Mouse (Mus musculus) heart, postnatal 0 days (tissue): Measurements from ENCODE around the gene Fam107b. TPM values are rescaled to one million over a fixed set of nuclear protein-coding genes. Genes with fewer than 3 reads are reported as not detected.

Experiments
- ATAC-seq: fragments of 200-750 bp; cut with Nextera tagmentation; 2 replicates; pipeline ENCODE4 v1.8.0; 2017; ENCODE audit warnings: low read depth, moderate number of reproducible peaks, moderate library complexity; ENCODE audit not compliant: insufficient read depth
- DNase-seq: peaks from one replicate; pipeline ENCODE4 v3.0.0-alpha.2; 2016; ENCODE audit warnings: low spot score
- H3K27ac ChIP-seq: fragments of 300-500 bp; sonication (generic); 2 replicates; pipeline ENCODE4 v1.5.1; 2014; ENCODE audit warnings: low read depth, mild to moderate bottlenecking
- H3K27me3 ChIP-seq: fragments of 300-500 bp; sonication (generic); 2 replicates; pipeline ENCODE4 v1.6.1; 2014; ENCODE audit warnings: low read length, mixed read lengths; ENCODE audit not compliant: control insufficient read depth, insufficient read depth
- H3K36me3 ChIP-seq: fragments of 300-500 bp; sonication (generic); replicated peaks from 2 replicates; pipeline ENCODE4 v1.6.1; 2014; ENCODE audit warnings: low read length, mixed read lengths; ENCODE audit not compliant: control insufficient read depth, insufficient read depth
- H3K4me1 ChIP-seq: fragments of 300-500 bp; sonication (generic); 2 replicates; pipeline ENCODE4 v1.6.1; 2014; ENCODE audit warnings: antibody characterized with exemption; ENCODE audit not compliant: control insufficient read depth, insufficient read depth
- H3K4me2 ChIP-seq: fragments of 300-500 bp; sonication (generic); 2 replicates; pipeline ENCODE4 v1.6.1; 2014; ENCODE audit warnings: low read depth, mild to moderate bottlenecking, low read length, moderate library complexity
- H3K4me3 ChIP-seq: fragments of 300-500 bp; sonication (generic); 2 replicates; pipeline ENCODE4 v1.5.1; 2014; ENCODE audit warnings: low read depth, low read length
- H3K9ac ChIP-seq: fragments of 300-500 bp; sonication (generic); replicated peaks from 2 replicates; pipeline ENCODE4 v1.6.1; 2014; ENCODE audit warnings: low read depth, low read length, mixed read lengths
- H3K9me3 ChIP-seq: fragments of 300-500 bp; sonication (generic); replicated peaks from 2 replicates; pipeline ENCODE4 v1.6.1; 2016; ENCODE audit warnings: low read length; ENCODE audit not compliant: control insufficient read depth
- CTCF ChIP-seq: IDR thresholded peaks from 2 replicates; pipeline ENCODE4 v1.5.1; 2016; ENCODE audit warnings: antibody characterized with exemption, control low read depth, low read depth
- EP300 ChIP-seq: IDR thresholded peaks from 2 replicates; pipeline ENCODE4 v1.6.1; 2016; ENCODE audit warnings: antibody characterized with exemption, low read depth
- WGBS: fragments of 180-500 bp; shearing (Covaris S2); extraction: QIAGEN DNeasy Blood & Tissue Kit; methylation state at CpG from one replicate; pipeline ENCODE4 v1.1.7; 2014; 5-methylcytosine and 5-hydroxymethylcytosine counted together
- polyA plus RNA-seq: library from polyadenylated mRNA; unstranded; fragments of >200 nt; fragmentation: Nextera tagmentation; extraction: Ambion mirVana; gene quantifications from 2 replicates; pipeline ENCODE4 v1.2.1, GENCODE M21; 2015
- total RNA-seq: library from RNA; depleted of rRNA; stranded (reverse); fragments of >200 nt; gene quantifications from 2 replicates; pipeline ENCODE4 v1.2.3, GENCODE M21; 2014; ENCODE audit warnings: low replicate concordance

Fam107b gene
- total and polyA plus RNA-seq, 2 experiments from 2014 or later = 9.2 to 18.5 TPM

DNA sequence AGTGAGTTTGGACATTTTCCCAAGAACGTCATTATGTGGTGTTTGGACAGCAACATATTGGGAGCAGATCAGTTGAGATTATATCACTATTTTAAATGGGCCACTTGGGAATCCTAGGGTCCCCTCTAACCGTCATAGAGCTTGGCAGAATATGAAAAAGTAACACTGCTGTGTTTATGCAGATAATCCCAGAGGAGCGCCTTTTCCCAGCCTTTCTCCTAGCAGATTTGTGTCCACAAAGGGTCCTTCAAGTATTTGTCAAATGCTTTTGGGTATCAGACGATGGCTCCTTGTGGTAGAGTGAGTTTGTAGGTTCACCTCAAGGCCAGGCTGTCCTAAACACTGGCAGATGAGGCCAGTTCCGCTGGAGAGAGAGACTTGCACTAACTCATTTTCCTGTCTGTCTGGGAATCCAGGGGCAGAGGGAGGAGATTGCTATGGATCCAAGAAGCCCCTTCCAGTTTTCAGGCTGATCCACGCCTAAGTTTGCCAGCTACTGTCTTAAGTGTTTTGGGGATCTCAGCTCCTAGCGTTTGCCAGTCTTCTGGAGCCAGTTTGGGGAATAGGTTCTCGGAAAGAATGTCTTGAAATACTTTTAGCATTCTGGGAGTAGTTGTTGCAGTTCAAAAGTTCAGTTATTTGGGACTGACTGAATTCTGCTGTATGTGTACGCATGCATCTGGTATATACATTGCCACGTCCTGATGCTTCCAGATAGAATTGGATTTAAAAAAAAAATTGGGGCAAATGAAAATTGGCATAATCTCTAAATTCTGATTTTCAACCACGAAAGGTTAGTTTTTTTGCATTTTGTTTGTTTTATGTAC lies 195.9 kb downstream of the Fam107b start:
- Histone ChIP-seq H3K4me2 (no peak overlapping the region), H3K27ac (peak overlapping the region; percentile 35; the same call in 1 of the 2 replicates), H3K27me3 (no peaks in the 10 kb centered on the region), H3K36me3 (no peaks in the 10 kb centered on the region), H3K9me3 (no peaks in the 10 kb centered on the region), H3K4me3 (no peak overlapping the region), H3K4me1 (peaks cover 36% of the 10 kb centered on the region), H3K9ac (no peak overlapping the region)
- TF ChIP-seq CTCF (no peak), EP300 (no peak)
- WGBS = 53% methylated on average over 11 of the region's 11 CpGs
- ATAC-seq (peak; percentile 22; the same call in 1 of the 2 replicates), DNase-seq (no peak)

DNA sequence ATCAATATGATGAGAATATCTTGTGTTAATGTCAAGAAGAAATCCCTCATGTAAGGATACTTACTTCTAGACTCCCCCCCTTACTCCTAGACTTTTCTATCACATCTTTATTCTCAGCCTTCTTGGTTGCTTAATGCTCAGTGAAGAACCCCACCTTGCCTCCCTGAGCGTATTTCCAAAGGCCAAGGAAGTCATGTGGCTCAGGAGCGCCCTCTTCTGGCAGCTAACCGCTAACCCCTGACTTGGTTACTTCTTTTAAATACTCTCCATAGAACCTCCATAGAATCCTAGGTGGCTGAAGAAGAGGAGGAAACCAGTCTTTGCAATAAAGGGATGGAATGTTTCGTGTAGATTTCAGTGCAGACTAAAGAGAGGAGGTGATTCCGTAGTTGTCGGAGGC lies 199.0 kb downstream of the Fam107b start:
- H3K4me3 ChIP-seq = no peak overlapping the region
- no peaks in the 10 kb centered on the region for H3K27me3 ChIP-seq
- no peaks in the 10 kb centered on the region for H3K36me3 ChIP-seq
- DNase-seq (peak; percentile 85), ATAC-seq (peak; percentile 30; the same call in 1 of the 2 replicates)
- H3K9ac ChIP-seq = no peak overlapping the region
- peaks cover 19% of the 10 kb centered on the region for H3K4me1 ChIP-seq
- TF ChIP-seq CTCF (peak; percentile 95), EP300 (no peak)
- no peaks in the 10 kb centered on the region for H3K9me3 ChIP-seq
- H3K27ac ChIP-seq = no peak overlapping the region
- no peak overlapping the region for H3K4me2 ChIP-seq
- 28% methylated on average over 6 of the region's 6 CpGs for WGBS

DNA sequence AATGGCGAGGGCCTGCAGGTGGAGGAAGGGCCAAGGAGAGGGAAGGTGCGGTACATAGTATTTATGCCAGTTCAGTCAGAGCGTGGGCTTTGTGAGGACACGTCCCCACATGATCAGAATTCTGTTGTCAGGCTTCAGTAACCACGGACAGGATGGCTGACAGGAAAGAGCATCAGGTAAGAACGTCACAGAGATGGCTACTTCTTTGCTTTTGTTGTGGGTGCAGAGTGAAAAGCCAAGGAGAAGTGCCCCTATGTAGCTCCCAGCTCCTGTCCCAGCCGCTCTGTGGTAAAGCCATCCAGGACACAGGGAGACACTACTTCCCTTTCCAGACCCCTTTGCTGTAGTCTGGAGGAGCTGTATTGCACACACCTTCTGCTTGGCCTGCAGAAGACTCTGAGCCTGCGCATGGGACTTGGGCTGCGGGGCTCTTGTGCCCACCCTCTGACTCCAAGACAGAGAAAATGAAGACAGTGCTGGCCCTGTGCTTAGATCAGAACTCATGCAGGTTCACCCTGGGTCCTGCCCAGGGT lies 199.6 kb downstream of the Fam107b start:
- no peak overlapping the region for H3K4me2 ChIP-seq
- no peak overlapping the region for H3K4me3 ChIP-seq
- no peak overlapping the region for H3K9ac ChIP-seq
- H3K4me1 ChIP-seq = peaks cover 13% of the 10 kb centered on the region
- no peak for DNase-seq
- no peak for TF ChIP-seq CTCF
- no peak for TF ChIP-seq EP300
- WGBS = 77% methylated on average over 9 of the region's 9 CpGs
- no peaks in the 10 kb centered on the region for H3K9me3 ChIP-seq
- no peak overlapping the region for H3K27ac ChIP-seq
- no peaks in the 10 kb centered on the region for H3K36me3 ChIP-seq
- no peak for ATAC-seq
- H3K27me3 ChIP-seq = no peaks in the 10 kb centered on the region

DNA sequence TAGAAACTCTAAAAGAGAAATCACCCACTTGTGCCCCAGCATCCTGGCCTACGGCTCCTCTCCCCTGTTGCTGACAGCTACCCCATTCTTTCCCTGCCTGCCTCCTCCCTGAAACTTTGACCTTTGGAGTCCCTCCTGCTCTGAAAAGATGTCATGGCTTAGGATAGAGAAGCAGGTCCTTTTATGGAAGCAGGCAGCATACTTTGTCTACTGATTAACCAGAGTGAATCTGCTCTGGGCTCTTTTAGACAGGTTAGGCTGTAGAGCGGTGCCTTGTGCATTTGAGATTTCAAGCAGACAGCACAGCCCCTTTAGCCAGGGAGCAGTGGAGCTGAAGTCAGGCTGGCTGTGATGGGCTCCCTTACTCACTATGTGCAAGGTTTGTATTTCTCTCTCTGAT lies 200.1 kb downstream of the Fam107b start:
- H3K36me3 ChIP-seq = no peaks in the 10 kb centered on the region
- H3K4me2 ChIP-seq = no peak overlapping the region
- 92% methylated on average over 2 of the region's 2 CpGs for WGBS
- H3K9ac ChIP-seq = no peak overlapping the region
- H3K4me3 ChIP-seq = no peak overlapping the region
- H3K27me3 ChIP-seq = no peaks in the 10 kb centered on the region
- peaks cover 12% of the 10 kb centered on the region for H3K4me1 ChIP-seq
- TF ChIP-seq EP300 = no peak
- TF ChIP-seq CTCF = no peak
- ATAC-seq (no peak), DNase-seq (no peak)
- no peaks in the 10 kb centered on the region for H3K9me3 ChIP-seq
- H3K27ac ChIP-seq = no peak overlapping the region

DNA sequence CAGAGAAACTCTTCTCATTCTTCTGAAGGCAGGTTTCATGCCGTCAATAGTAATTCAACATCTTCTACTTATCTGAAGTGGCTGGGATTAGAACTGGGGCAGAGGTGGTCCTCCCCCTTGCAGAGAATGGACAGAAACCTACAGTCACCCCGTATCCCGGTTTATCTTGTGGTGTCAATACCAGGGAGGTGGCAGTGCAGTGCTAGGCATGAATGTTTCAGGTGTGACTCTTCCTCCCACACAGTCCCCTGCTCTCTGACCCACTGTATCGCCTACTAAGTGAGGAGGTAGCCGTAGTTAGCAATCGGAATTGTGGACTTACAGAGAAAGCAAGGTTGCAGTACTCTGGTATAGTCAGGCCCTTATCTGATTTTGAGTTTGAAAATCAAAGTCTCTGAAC lies 201.2 kb downstream of the Fam107b start:
- Histone ChIP-seq H3K36me3 (no peaks in the 10 kb centered on the region), H3K4me2 (no peak overlapping the region), H3K9ac (no peak overlapping the region), H3K27me3 (no peaks in the 10 kb centered on the region), H3K9me3 (no peaks in the 10 kb centered on the region), H3K4me3 (no peak overlapping the region), H3K4me1 (0 out of 2 replicates have a peak, but pooled peaks cover under 1% of the 10 kb centered on the region), H3K27ac (no peak overlapping the region)
- DNase-seq (no peak), ATAC-seq (no peak)
- no peak for TF ChIP-seq EP300
- no peak for TF ChIP-seq CTCF
- WGBS = 62% methylated on average over 6 of the region's 6 CpGs
